Mouse (Mus musculus): ENCODE data around the gene Zfp874a. TPM values are rescaled to one million over a fixed set of nuclear protein-coding genes. Genes with fewer than 3 reads are reported as not detected.
"Not testable (repeated sequence)": the region's sequence is repeated elsewhere in the genome, so short reads cannot be mapped to it uniquely, and the experiment has no call there.

Gene Zfp874a
- polyA plus RNA-seq, 1 experiment from 2014 or later, result 11.7 TPM

DNA sequence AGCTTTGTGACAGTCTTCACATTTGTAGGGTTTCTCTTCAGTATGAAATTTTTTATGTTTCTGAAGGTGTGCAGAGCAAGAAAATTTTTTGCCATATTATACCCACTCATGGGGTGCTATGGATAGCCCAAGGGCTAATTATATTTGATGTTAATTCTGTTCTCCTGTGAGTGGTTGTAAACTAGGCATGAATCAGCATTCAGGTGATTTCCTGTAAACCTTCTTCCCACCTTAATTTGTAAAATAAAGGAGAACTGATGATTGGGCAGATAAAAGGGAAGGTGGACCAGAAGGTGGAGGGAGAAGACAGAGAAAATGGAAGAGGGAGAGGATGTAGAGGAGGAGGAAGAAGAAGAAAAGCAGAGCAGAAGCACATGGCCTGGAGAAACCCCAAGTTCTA, 25.7 kb downstream of the Zfp874a start:
- not testable (repeated sequence) for H3K27me3 ChIP-seq (replicated peaks; ENCODE audit: low read depth, poor library complexity, severe bottlenecking); H3K36me3 ChIP-seq (replicated peaks); DNase-seq (ENCODE audit: low spot score); H3K27ac ChIP-seq (replicated peaks); H3K9me3 ChIP-seq; H3K4me3 ChIP-seq
- H3K4me1 ChIP-seq, result peaks cover 11% of the 10 kb centered on the region

DNA sequence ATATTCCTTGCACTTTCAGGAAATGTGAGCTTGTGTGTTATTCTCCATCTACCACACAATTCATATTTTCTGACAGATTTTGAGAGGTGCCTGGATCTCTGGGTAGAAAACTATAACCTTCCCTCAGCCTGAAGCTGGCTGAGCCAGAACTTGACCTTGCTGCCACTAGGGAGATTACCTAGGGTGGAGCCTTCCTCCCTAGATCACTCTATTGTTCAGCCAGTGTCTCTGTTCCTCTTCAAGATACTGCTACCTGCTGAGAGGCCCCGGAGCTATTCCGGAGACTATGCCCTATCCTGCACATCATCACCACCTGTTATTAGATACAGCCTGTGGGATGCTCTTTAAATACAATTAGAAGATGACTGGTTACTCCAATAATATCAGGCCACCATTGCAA, 28.9 kb downstream of the Zfp874a start:
- not testable (repeated sequence) for H3K27me3 ChIP-seq (replicated peaks; ENCODE audit: low read depth, poor library complexity, severe bottlenecking); H3K4me3 ChIP-seq; H3K9me3 ChIP-seq; DNase-seq (ENCODE audit: low spot score); H3K27ac ChIP-seq (replicated peaks); H3K36me3 ChIP-seq (replicated peaks)
- WGBS, result 80% methylated on average over 2 of the region's 2 CpGs
- peaks cover 12% of the 10 kb centered on the region for H3K4me1 ChIP-seq

DNA sequence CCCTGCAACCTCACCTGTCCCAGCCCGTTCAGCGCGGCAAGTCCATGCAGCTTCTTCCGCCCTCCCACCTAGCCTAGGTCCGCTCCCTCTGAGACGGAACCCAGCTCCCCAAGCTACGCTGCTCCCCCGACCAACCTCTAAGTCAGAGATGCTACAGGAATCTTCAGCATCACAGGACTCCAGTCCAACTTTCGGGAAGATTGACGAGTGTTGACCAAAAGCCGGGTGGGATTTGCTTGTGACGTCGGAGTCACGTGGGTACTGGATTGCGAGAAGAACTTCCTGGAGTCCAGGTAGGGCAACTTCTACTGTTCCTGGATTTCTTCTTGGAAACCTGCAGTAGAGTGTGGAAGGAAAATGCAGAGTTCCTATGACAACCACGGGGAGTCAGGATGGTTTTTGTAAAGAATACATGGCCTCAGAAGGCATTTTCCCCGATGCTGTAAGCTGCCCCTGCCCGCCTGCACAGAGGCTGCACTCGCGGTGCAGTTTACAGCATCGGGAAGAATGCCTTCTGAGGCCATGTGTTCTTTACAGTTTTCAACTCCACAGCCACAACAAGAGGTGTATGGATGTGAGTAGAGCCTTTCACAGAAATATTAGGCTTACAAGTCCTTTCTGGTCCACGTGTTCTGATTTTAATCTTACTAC, 30.1 kb downstream of the Zfp874a start, which contains the start of gene Zfp459:
Zfp459 (minus strand) TSS at position 212 of the 651 bp plus-strand sequence.
- Histone ChIP-seq H3K27me3 (replicated peaks; ENCODE audit: low read depth, poor library complexity, severe bottlenecking) (no peaks in the 10 kb centered on the region), H3K9me3 (no peaks in the 10 kb centered on the region), H3K27ac (replicated peaks) (peak within 1 kb of the TSS; percentile 76), H3K36me3 (replicated peaks) (no peaks in the 10 kb centered on the region), H3K4me3 (peak within 1 kb of the TSS; percentile 72), H3K4me1 (peaks cover 12% of the 10 kb centered on the region)
- peak; percentile 75 for DNase-seq (ENCODE audit: low spot score)
- WGBS, result 3% methylated on average over 22 of the region's 22 CpGs

DNA sequence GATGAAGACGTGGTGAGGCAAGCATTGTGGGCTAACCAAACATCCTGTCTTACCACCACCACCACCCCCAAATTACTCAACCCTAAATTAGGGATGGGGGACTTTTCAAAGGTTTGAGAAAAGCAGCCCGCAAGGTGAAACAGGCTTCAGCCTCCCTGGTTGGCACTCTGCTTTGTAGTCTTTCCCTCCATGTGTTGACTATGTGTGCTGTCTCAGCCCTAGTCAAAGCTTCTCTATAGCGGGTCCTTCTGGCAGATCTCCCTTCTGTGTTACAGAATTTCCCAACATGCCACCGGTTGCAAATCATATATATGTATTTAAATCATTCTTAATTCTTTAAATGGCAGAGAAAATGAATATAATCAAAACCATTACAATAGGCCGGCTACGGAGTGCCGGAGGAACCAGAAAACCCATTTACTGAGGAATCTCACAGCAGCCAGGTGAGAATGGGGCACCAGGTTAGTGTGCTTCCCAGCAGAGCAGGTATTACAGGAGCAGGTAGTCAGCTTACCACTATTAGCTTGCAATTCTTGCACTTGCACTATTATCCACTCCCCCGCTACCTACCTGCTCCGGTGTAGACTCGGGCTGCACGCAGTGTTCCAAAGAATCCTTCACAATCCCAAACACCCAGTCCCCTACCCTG, 30.7 kb downstream of the Zfp874a start:
- DNase-seq (ENCODE audit: low spot score), result no peak
- H3K27me3 ChIP-seq (replicated peaks; ENCODE audit: low read depth, poor library complexity, severe bottlenecking), result no peaks in the 10 kb centered on the region
- peaks cover 12% of the 10 kb centered on the region for H3K4me1 ChIP-seq
- WGBS, result 32% methylated on average over 11 of the region's 11 CpGs
- no peaks in the 10 kb centered on the region for H3K36me3 ChIP-seq (replicated peaks)
- peak overlapping the region; percentile 72 for H3K4me3 ChIP-seq
- no peaks in the 10 kb centered on the region for H3K9me3 ChIP-seq
- H3K27ac ChIP-seq (replicated peaks), result peak overlapping the region; percentile 76

DNA sequence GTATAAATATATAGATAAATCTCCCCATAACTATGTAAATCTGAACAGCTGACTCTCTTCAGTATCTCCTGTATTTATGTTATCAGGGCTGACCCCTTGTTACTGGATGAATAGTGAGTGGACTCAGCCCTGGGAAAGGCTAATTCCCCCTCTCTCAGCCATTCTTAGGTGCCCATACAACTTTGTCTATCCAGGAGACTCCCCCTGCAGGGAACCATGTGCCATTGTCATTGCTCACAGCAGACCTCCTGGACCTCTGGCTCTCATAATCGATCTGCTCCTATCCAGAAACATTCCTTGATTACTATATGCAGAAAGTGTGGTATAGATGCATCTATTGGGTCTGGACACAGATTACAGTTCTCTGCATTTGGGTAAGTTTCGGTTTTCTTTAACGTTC, 34.6 kb downstream of the Zfp874a start:
- Histone ChIP-seq H3K4me3 (no peak overlapping the region), H3K27ac (replicated peaks) (no peak overlapping the region), H3K4me1 (peaks cover 8% of the 10 kb centered on the region), H3K9me3 (no peaks in the 10 kb centered on the region), H3K36me3 (replicated peaks) (no peaks in the 10 kb centered on the region), H3K27me3 (replicated peaks; ENCODE audit: low read depth, poor library complexity, severe bottlenecking) (no peaks in the 10 kb centered on the region)
- no peak for DNase-seq (ENCODE audit: low spot score)
- 90% methylated on average over 3 of the region's 3 CpGs for WGBS

DNA sequence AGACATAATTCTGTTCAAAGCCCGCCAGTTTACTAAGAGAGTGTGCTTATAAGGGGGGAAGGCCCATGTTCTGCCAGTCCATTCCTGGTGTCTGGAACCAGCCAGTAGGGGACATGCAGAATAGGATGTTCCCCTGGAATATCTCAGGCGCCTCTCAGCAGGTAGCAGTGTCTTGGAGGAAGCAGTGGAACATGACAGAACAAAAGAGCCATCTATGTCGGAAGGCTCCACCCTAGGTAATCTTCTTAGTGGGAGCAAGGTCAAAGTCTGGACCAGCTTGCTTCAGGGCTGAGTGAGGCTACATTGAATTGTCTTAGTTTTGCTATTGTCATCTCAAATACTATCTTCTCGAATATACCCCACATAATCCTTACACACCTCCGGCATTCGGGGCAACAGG, 35.7 kb downstream of the Zfp874a start:
- H3K27me3 ChIP-seq (replicated peaks; ENCODE audit: low read depth, poor library complexity, severe bottlenecking), result no peaks in the 10 kb centered on the region
- no peak overlapping the region for H3K27ac ChIP-seq (replicated peaks)
- H3K4me1 ChIP-seq, result peaks cover 2% of the 10 kb centered on the region
- 89% methylated on average over 6 of the region's 6 CpGs for WGBS
- no peak for DNase-seq (ENCODE audit: low spot score)
- H3K4me3 ChIP-seq, result no peak overlapping the region
- no peaks in the 10 kb centered on the region for H3K9me3 ChIP-seq
- no peaks in the 10 kb centered on the region for H3K36me3 ChIP-seq (replicated peaks)

DNA sequence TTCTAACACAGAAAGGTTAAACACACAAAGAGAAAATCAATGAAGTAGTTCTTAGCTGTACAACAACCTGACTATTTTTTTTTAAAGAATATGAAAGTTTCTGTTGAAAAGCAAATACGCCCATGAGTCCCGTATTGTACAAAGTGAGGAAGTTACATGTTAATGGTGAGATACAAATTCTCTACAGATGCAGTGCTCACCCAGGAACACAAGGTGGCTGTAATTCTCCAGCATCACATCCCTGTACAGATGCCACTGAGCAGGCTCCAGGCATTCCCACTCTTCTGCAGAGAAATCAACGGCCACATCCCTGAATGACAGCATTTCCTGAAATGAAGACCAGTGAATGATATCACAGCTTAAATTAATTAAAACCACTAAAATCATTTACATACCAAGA, 37.8 kb downstream of the Zfp874a start:
- DNase-seq (ENCODE audit: low spot score); H3K27me3 ChIP-seq (replicated peaks; ENCODE audit: low read depth, poor library complexity, severe bottlenecking); H3K9me3 ChIP-seq; H3K36me3 ChIP-seq (replicated peaks); H3K4me1 ChIP-seq; H3K27ac ChIP-seq (replicated peaks); H3K4me3 ChIP-seq: not testable (repeated sequence)
- WGBS, result 76% methylated on average over 3 of the region's 3 CpGs

DNA sequence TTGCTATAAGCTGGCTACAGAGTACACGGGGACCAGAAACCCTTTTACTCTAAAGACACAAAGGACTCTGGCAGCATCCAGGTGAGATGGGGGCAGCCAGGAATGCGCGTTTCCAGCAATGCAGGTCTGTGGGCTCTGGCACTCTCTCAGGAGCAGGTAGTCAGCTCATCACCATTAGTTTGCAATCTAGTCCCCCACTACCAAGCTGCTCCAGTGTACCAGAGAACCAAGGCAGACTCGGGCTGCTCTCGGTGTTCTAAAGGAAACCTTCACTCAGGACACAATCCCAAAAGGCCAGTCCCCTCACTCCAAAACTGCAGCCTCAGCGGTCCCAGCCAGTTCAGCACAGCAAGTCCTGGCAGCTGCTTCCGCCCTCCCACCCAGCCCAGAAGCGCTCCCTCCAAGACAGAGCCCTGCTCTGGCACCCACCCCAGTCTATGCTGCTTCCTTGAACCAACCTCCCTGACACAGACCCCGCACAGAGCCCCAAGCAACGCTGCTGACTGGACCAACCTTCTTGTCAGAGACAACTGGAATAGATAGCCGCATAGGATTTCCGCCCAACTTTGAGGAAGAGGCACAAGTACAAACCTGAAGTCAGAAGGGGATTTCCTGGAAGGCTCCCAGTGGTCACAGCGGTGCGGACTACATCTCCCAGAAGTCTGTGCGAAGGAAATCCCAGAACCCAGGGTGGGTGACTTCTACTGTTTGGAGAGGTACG, 52.1 kb downstream of the Zfp874a start, which contains the start of gene Zfp429:
Zfp429 (minus strand) TSS at position 637 of the 721 bp plus-strand sequence.
- H3K4me3 ChIP-seq, result peak within 1 kb of the TSS; percentile 72
- not testable (repeated sequence) for H3K9me3 ChIP-seq; H3K36me3 ChIP-seq (replicated peaks); H3K27me3 ChIP-seq (replicated peaks; ENCODE audit: low read depth, poor library complexity, severe bottlenecking); H3K4me1 ChIP-seq
- peak within 1 kb of the TSS; percentile 77 for H3K27ac ChIP-seq (replicated peaks)
- 5% methylated on average over 16 of the region's 16 CpGs for WGBS
- DNase-seq (ENCODE audit: low spot score), result peak; percentile 65

DNA sequence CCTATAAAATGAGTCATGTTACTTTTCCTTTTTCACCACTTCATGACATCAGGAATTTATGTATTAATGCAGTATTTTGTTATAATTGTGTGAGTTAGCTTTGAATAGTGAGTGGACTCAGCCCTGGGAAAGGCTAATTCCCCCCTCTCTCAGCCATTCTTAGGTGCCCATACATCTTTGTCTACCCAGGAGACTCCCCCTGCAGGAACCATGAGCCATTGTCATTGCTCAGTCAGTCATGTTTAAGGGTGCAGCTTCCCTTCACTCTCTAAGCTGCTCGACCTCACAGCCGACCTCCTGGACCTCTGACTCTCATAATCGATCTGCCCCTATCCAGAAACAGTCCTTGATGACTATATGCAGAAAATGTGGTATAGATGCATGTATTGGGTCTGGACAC, 75.2 kb downstream of the Zfp874a start:
- not testable (repeated sequence) for H3K9me3 ChIP-seq; H3K27ac ChIP-seq (replicated peaks); DNase-seq (ENCODE audit: low spot score); H3K27me3 ChIP-seq (replicated peaks; ENCODE audit: low read depth, poor library complexity, severe bottlenecking); H3K4me1 ChIP-seq; H3K36me3 ChIP-seq (replicated peaks); H3K4me3 ChIP-seq
- 75% methylated on average over 3 of the region's 3 CpGs for WGBS

DNA sequence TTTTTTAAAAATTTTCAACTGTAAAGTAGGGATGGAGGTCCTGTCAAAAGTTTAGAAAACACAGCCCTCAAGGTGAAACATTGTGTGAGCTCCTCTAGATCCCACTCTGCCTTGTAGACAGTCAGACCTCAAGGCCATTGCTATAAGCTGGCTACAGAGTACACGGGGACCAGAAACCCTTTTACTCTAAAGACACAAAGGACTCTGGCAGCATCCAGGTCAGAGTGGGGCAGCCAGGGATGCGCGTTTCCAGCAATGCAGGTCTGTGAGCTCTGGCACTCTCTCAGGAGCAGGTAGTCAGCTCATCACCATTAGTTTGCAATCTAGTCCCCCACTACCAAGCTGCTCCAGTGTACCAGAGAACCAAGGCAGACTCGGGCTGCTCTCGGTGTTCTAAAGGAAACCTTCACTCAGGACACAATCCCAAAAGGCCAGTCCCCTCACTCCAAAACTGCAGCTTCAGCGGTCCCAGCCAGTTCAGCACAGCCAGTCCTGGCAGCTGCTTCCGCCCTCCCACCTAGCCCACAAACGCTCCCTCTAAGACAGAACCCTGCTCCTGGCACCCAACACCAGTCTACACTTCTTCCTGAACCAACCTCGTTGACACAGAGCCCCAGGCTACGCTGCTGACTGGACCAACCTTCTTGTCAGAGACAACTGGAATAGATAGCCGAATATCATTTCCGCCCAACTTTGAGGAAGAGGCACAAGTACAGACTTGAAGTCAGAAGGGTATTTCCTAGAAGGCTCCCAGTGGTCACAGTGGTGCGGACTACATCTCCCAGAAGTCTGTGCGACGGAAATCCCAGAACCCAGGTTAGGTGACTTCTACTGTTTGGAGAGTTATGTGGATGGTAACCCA, 76.1 kb downstream of the Zfp874a start, which contains the start of the genes Gm28041 and Zfp456:
Gm28041 (minus strand) TSS at position 684 of the 862 bp plus-strand sequence.
Zfp456 (minus strand) TSS at position 761 of the 862 bp plus-strand sequence.
- Histone ChIP-seq H3K4me3 (peak within 1 kb of the TSS; percentile 59), H3K27ac (replicated peaks) (peak within 1 kb of the TSS; percentile 59; the same call in 1 of the 2 replicates)
- 21% methylated on average over 15 of the region's 15 CpGs for WGBS
- H3K27me3 ChIP-seq (replicated peaks; ENCODE audit: low read depth, poor library complexity, severe bottlenecking); H3K9me3 ChIP-seq; H3K36me3 ChIP-seq (replicated peaks); H3K4me1 ChIP-seq: not testable (repeated sequence)
- DNase-seq (ENCODE audit: low spot score), result peak; percentile 61

Data from embryonic facial prominence, embryonic 10.5 days (tissue).